Mouse (Mus musculus) MEL (cell line): ENCODE results near the gene Rit1.

Experiments used
- CTCF ChIP-seq, 3 experiments: IDR thresholded peaks in 2 of 3; conservative IDR thresholded peaks in 1 of 3; 2 replicates each; pipeline ENCODE4 v1.5.1; 2011 to 2012; ENCODE audit warnings: low read length in 3 of 3, low read depth in 2 of 3, mild to moderate bottlenecking in 2 of 3, improper control_type of control experiment in 1 of 3, inconsistent platforms in 1 of 3, mixed read lengths in 1 of 3, moderate library complexity in 1 of 3; ENCODE audit not compliant: control insufficient read depth in 1 of 3, insufficient read depth in 1 of 3, poor library complexity in 1 of 3, severe bottlenecking in 1 of 3
- EP300 ChIP-seq, 2 experiments: IDR thresholded peaks; 2 replicates each; pipeline ENCODE4 v1.6.1; 2011; ENCODE audit warnings: improper control_type of control experiment in 2 of 2, low read length in 2 of 2, low read depth in 1 of 2, mild to moderate bottlenecking in 1 of 2
- MAX ChIP-seq: IDR thresholded peaks from 2 replicates; pipeline ENCODE4 v1.6.1; 2011; ENCODE audit warnings: low read length, improper control_type of control experiment
- POLR2A ChIP-seq, 2 experiments: IDR thresholded peaks; 2 replicates each; pipeline ENCODE4 v1.6.1; 2011 to 2012; ENCODE audit warnings: low read length in 2 of 2, mild to moderate bottlenecking in 2 of 2, control low read depth in 1 of 2, improper control_type of control experiment in 1 of 2, low read depth in 1 of 2, moderate library complexity in 1 of 2; ENCODE audit not compliant: control insufficient read depth in 1 of 2, insufficient read depth in 1 of 2, poor library complexity in 1 of 2
- USF1 ChIP-seq: IDR thresholded peaks from 2 replicates; pipeline ENCODE4 v1.6.1; 2014; ENCODE audit warnings: low read depth, mild to moderate bottlenecking, inconsistent platforms, low read length, improper control_type of control experiment, moderate library complexity
- ZMIZ1 ChIP-seq: IDR thresholded peaks from 2 replicates; pipeline ENCODE4 v1.6.1; 2012; ENCODE audit warnings: low read depth, mild to moderate bottlenecking, inconsistent platforms, low read length, improper control_type of control experiment, moderate library complexity

GRCm38 (mm10) chr3:88700247-88700646 lies 16.4 kb upstream of the Rit1 start:
- TF ChIP-seq EP300 (IDR thresholded peaks at IDR 0.05; ENCODE audit: low read depth in 1 of 2, low read length in 2 of 2) (no peak), CTCF (IDR thresholded peaks at IDR 0.05 in 2 of 3, conservative IDR thresholded peaks at IDR 0.05 in 1 of 3; ENCODE audit: control insufficient read depth in 1 of 3, insufficient read depth in 1 of 3, low read depth in 2 of 3, low read length in 3 of 3, poor library complexity in 1 of 3, severe bottlenecking in 1 of 3) (no peak), USF1 (no peak), ZMIZ1 (no peak), MAX (no peak), POLR2A (IDR thresholded peaks at IDR 0.05; ENCODE audit: control insufficient read depth in 1 of 2, insufficient read depth in 1 of 2, low read depth in 1 of 2, low read length in 2 of 2, poor library complexity in 1 of 2) (no peak)
